Mouse (Mus musculus): ENCODE results near the gene Tmem119.

GRCm38 (mm10) chr5:113833316-113833947, 33.1 kb upstream of the Tmem119 start:
- no peak for TF ChIP-seq POLR2AphosphoS2 (IDR thresholded peaks at IDR 0.05; ENCODE audit: insufficient read length, low read depth)
- TF ChIP-seq POLR2A (IDR thresholded peaks at IDR 0.05; ENCODE audit: insufficient read length, low read depth) = no peak
- no peak for TF ChIP-seq SRF (IDR thresholded peaks at IDR 0.05; ENCODE audit: control insufficient read depth, insufficient read length, low read depth)
- TF ChIP-seq E2F4 (IDR thresholded peaks at IDR 0.05; ENCODE audit: insufficient read depth) = no peak
- no peak for TF ChIP-seq REST (IDR thresholded peaks at IDR 0.05; ENCODE audit: insufficient read depth, insufficient read length)
- TF ChIP-seq MAX (IDR thresholded peaks at IDR 0.05; ENCODE audit: low read depth) = no peak
- no peak for TF ChIP-seq MYOD1 (IDR thresholded peaks at IDR 0.05; ENCODE audit: control insufficient read depth in 1 of 3, insufficient read length in 2 of 3, low read depth in 2 of 3)
- TF ChIP-seq USF1 (IDR thresholded peaks at IDR 0.05; ENCODE audit: low read depth) = no peak
- no peak for TF ChIP-seq TCF12 (IDR thresholded peaks at IDR 0.05; ENCODE audit: insufficient read depth, poor library complexity, severe bottlenecking)
